Mouse (Mus musculus): ENCODE measurements around the gene Vac14.

Gene Vac14

DNA sequence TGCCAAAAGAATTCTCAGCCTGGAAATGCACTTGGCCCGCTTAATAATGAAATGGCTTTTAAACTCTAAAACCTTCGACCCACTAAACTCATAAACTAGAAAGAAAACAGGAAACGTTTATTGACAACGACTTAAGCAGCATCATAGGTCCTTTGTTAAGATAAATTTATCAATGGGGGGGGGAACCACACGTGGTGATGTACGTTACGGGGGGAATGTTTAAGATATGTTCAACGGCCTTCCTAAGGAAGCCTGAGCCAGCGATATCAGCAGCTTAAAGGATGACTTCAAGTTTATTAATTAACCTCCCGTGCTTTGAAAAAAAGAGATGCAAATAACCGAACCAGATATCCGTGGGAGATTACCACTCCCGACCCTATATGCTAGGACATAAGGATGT is 131.9 kb downstream of the Vac14 start:
- DNase-seq (ENCODE audit: low read depth) = no peak

DNA sequence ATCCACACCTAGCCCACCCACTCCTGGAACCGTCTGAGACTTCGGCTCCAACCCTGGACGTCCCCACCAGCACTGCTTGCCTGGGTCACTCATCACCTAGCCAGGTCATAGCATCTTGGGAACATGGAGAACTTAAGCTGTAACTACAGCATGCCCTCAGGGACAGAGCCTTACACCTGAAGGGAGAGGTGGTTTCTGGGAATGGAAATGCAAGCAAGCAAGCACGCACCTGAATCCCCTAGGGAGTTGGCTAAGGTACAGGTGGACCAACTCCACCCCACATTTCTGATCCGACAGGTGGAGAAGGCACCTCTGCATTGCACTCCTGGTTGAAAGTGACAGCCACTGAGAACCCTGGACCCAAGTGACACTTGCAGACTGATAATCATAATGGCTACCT is 133.1 kb downstream of the Vac14 start:
- no peak for DNase-seq (ENCODE audit: low read depth)

DNA sequence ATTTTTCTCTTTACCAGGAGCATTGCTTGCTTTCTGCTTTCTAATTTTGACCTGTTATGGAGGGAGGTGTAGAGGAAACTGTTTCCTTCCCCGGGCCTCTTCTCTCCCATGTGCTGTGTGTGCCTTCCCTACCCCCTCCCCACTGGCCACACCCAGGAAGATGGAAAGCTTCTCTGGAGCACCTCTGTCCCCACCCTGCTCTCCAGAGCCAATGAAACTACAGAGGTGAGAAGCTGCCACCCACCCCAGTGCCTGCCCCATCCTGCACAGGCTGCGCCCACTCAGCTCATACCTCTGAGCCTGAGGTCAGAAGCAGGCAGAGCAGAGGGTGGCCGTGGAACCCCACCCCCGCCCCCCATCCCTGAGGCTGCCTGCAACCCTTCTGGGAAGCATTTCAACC is 136.3 kb downstream of the Vac14 start:
- DNase-seq (ENCODE audit: low read depth) = no peak

DNA sequence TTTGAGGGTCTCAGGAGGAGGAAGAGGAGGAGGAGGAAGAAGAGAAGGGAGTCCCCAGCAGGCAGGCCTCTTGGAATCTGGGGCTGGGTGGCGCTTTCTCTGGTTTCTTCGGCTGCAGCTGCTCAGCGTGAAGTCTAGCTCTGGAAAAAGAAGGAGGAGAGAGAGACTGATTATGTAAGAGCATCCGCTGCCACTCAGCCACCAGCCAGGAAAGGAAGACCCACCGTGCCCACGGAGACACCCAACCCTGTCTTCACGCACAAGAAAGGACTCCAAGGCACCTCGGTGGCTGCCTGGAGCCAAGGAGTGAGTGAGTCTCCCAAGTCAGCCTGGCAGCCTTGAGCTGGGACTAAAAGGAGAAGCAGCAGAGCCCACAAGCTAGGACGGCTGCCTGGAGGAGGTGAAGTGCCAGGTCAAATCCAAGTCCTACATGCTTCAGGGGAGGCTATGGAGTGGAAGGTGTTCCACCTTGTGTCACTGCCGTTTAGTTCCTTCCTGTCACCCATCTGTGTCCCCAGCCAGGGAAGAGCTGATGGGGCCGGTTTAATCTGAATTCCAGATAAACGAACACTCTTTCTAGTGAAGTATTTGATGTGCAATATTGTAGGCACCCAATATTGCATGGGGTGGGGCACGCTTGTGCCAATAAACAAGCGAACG is 137.3 kb downstream of the Vac14 start:
- no peak for DNase-seq (ENCODE audit: low read depth)

DNA sequence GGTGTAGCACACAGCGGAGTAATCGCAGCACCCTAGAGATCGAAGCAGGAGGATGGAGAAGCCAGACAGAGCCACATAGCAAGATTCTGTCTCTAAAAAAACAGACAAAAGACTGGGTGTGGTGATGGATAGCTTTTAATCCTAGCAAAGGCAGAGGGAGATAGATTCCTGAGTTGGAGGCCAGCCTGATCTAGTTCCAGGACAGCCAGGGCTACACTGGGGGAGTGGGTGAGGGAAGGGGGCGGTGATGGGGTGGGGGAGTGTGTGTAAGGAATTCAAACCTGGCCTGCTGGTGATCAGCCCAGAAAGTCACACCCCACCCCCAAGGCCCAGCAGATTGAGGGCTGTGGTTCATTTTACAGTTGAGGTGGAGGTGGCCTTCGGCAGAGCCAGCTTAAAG is 137.8 kb downstream of the Vac14 start:
- DNase-seq (ENCODE audit: low read depth) = no peak

DNA sequence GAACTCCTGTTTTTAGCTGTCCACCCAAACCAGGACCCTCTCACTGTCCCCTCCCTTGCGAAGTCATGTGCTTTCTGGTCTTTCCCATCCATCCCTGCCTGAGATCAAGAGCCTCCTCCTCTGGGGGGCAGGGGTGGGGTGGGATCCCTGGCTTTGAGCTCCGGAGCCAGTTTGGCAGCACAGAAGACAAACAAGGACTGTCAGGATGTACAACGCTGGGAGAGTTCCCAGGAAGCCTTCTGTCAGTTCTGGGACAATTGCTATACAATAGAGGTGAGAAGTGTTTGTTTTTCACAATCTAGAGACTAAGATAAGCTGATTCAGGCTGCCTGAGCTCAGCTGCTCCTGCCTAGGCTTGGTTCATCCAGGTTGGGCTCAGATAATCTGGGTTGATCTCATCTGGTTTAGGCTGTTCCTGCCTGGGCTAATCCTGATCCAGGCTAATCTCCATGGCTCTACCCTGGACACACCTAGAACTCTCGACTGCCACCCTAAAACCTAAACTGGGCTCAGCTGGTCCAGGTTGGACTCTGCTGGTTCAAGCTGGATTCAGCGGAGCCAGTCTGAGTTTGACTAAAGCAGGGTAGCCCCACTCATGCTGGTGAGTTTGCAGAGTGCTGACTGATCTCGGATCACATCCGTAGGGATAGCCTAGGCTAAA is 142.0 kb downstream of the Vac14 start:
- no peak for DNase-seq (ENCODE audit: low read depth)

DNA sequence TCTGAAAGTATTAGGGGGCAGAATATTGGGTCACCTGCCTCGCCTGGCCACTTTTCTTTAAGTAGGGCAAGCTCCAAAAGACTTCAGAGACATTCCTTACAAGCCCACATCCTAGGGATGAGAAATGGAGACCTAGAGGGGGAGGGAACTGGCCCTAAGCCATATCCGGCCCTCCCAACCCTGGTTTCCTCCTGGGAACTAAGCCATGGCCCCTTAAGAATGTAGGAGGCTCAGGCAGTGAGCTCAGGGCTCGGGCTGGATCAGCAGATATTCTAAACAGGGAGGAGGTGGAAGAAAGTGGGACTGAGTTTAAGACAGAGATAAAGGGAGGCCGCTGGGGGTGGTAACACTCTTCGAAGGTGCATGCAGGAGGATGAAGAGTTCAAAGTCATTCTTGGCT is 142.8 kb downstream of the Vac14 start:
- no peak for DNase-seq (ENCODE audit: low read depth)

DNA sequence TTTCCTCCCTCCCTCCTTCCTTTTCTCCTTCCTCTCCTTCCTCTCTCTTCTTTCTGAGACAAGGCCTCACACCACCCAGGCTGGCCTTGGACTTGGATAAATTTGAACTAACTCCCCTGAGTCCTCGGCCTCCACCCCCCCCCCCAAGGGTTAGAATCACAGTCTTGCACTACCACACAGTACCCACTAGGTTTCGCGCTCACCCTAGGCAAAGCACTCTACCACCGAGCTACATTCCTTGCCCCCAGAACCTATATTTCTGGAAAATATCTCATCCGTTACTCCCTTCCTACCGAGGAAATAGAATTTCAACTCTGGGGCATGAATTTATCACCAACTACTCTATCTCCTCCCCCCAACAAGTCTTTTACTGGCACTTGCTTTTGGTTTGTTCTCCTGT is 143.6 kb downstream of the Vac14 start:
- no peak for DNase-seq (ENCODE audit: low read depth)

DNA sequence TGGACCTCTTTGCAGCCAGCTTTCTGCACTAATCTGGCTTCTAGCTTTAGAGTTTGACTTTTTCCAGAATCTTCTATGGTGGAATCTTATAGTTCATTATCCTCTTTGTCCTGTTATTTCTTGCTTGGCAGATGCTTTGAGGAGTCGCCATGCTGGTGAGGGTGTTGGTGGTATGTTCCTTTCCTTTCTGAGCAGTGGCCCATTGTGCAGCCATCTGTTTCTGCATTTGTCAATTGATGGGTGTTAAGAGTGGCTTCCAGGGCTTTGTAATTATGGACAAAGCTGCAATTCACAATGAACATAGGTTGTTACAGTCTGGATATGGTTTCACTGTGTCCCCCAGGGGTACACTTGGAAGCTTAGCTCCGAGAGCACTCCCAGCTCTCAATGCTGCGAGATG is 146.3 kb downstream of the Vac14 start:
- no peak for DNase-seq (ENCODE audit: low read depth)

DNA sequence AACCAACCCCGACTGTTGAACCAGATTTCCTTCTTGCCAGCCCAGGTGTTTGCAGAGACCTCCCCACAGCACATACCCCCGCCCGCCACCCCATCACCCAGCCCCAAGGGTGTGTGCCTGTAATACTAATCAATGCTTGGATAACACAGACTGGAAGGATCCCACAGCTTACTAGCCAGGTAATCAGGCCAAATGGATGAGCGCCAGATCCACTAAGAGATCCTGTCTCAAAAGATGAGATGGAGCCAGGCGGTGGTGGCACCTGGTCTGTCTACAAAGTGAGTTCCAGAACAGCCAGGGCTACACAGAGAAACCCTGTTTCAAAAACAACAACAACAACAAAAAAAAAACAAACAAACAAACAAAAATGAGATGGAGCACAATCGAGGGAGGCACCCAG is 148.9 kb downstream of the Vac14 start:
- DNase-seq (ENCODE audit: low read depth) = no peak

Data from c-Kit-positive CD71-negative TER-119-negative erythroid progenitor cells, embryonic 14.5 days (primary cell).